Mouse (Mus musculus): ENCODE measurements around the gene Wdfy1. TPM values are rescaled to one million over a fixed set of nuclear protein-coding genes. Genes with fewer than 3 reads are reported as not detected.
A peak's percentile ranks its signal among the peaks of the same experiment; 100 is the strongest.

Gene Wdfy1
- total and polyA plus RNA-seq, 2 experiments from 2014 or later, result 73.6 to 77.7 TPM

GRCm38 (mm10) chr1:79671196-79671542 is 104.8 kb downstream of the Wdfy1 start:
- Histone ChIP-seq H3K9me3 (ENCODE audit: low read length) (no peaks in the 10 kb centered on the region), H3K27ac (no peak overlapping the region), H3K4me2 (ENCODE audit: low read depth, low read length) (peak overlapping the region; percentile 88), H3K9ac (replicated peaks; ENCODE audit: low read length) (peak overlapping the region; percentile 31; the same call in 1 of the 2 replicates), H3K4me3 (ENCODE audit: low read length) (peak overlapping the region; percentile 60), H3K27me3 (ENCODE audit: insufficient read depth, low read length) (no peaks in the 10 kb centered on the region), H3K4me1 (ENCODE audit: insufficient read depth, low read length) (no peaks in the 10 kb centered on the region), H3K36me3 (ENCODE audit: insufficient read depth, low read length) (no peaks in the 10 kb centered on the region)
- 2% methylated on average over 11 of the region's 11 CpGs for WGBS
- DNase-seq (ENCODE audit: low spot score), result no peak
- ATAC-seq, result no peak
- no peak for TF ChIP-seq CTCF (IDR thresholded peaks at IDR 0.05; ENCODE audit: low read depth)

GRCm38 (mm10) chr1:79669419-79669974 is 106.4 kb downstream of the Wdfy1 start:
- no peak for ATAC-seq
- Histone ChIP-seq H3K36me3 (ENCODE audit: insufficient read depth, low read length) (no peaks in the 10 kb centered on the region), H3K27me3 (ENCODE audit: insufficient read depth, low read length) (no peaks in the 10 kb centered on the region), H3K4me3 (ENCODE audit: low read length) (no peak overlapping the region), H3K4me1 (ENCODE audit: insufficient read depth, low read length) (no peaks in the 10 kb centered on the region), H3K27ac (no peak overlapping the region), H3K9ac (replicated peaks; ENCODE audit: low read length) (no peak overlapping the region), H3K4me2 (ENCODE audit: low read depth, low read length) (no peak overlapping the region), H3K9me3 (ENCODE audit: low read length) (no peaks in the 10 kb centered on the region)
- no peak for TF ChIP-seq CTCF (IDR thresholded peaks at IDR 0.05; ENCODE audit: low read depth)
- DNase-seq (ENCODE audit: low spot score), result no peak
- WGBS, result 79% methylated on average over 9 of the region's 9 CpGs

DNA sequence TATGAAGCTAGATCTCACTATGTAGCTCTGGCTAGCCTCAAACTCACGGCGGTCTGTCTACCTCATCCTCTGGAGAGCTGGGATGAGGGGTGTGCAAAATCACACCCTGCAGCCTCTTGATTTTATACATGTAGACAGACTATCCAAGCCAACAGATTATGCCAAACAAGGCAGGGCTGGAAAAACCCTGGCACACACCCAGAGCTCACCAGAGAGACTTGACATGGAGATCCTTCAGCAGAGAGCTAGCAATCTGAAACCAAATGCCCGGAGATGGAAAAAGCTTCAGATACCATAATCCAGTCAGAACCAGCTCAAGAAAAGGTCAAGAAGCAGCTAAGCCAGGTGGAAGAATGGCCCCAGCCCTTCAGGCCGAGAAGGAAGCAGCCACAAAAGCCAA is 111.0 kb downstream of the Wdfy1 start:
- ATAC-seq, result no peak
- no peak overlapping the region for H3K27ac ChIP-seq

GRCm38 (mm10) chr1:79659598-79659997 is 116.3 kb downstream of the Wdfy1 start:
- Histone ChIP-seq H3K4me1 (ENCODE audit: insufficient read depth, low read length) (no peaks in the 10 kb centered on the region), H3K9ac (replicated peaks; ENCODE audit: low read length) (no peak overlapping the region), H3K27ac (no peak overlapping the region), H3K9me3 (ENCODE audit: low read length) (no peaks in the 10 kb centered on the region), H3K4me2 (ENCODE audit: low read depth, low read length) (no peak overlapping the region), H3K27me3 (ENCODE audit: insufficient read depth, low read length) (no peaks in the 10 kb centered on the region), H3K36me3 (ENCODE audit: insufficient read depth, low read length) (no peaks in the 10 kb centered on the region), H3K4me3 (ENCODE audit: low read length) (no peak overlapping the region)
- TF ChIP-seq CTCF (IDR thresholded peaks at IDR 0.05; ENCODE audit: low read depth), result no peak
- DNase-seq (ENCODE audit: low spot score) (no peak), ATAC-seq (no peak)
- WGBS, result 88% methylated on average over 7 of the region's 7 CpGs

More for the DNA sequence above, 111.0 kb downstream of the Wdfy1 start:
- 79% methylated on average over 4 of the region's 4 CpGs for WGBS
- peak; percentile 17 for DNase-seq (ENCODE audit: low spot score)
- no peaks in the 10 kb centered on the region for H3K9me3 ChIP-seq (ENCODE audit: low read length)
- no peak overlapping the region for H3K9ac ChIP-seq (replicated peaks; ENCODE audit: low read length)
- H3K27me3 ChIP-seq (ENCODE audit: insufficient read depth, low read length), result no peaks in the 10 kb centered on the region
- H3K4me3 ChIP-seq (ENCODE audit: low read length), result no peak overlapping the region
- no peak for TF ChIP-seq CTCF (IDR thresholded peaks at IDR 0.05; ENCODE audit: low read depth)
- H3K4me1 ChIP-seq (ENCODE audit: insufficient read depth, low read length), result no peaks in the 10 kb centered on the region
- H3K36me3 ChIP-seq (ENCODE audit: insufficient read depth, low read length), result no peaks in the 10 kb centered on the region
- H3K4me2 ChIP-seq (ENCODE audit: low read depth, low read length), result no peak overlapping the region

DNA sequence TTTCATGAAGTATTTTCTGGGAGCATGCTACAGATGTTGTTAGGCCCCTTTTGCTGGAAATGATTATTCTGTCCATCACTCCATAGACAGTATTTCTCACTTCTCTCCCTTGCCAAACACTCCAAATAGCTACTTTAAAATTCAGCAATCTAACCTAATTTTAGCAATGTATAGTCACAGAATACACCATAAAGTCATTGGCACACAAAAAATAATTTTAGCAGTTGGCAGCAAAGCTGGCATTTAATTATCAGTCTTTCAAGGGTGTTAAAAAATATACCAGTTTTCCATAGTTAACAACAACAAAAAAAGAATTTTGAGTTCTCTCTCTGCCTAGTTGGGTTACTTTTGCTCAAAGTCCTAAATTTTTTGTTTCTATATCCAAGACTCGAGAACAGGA is 118.5 kb downstream of the Wdfy1 start:
- ATAC-seq (no peak), DNase-seq (ENCODE audit: low spot score) (no peak)
- H3K4me3 ChIP-seq (ENCODE audit: low read length), result no peak overlapping the region
- H3K4me2 ChIP-seq (ENCODE audit: low read depth, low read length), result no peak overlapping the region
- WGBS, result 57% methylated on average over 1 of the region's 1 CpGs
- no peaks in the 10 kb centered on the region for H3K9me3 ChIP-seq (ENCODE audit: low read length)
- no peaks in the 10 kb centered on the region for H3K27me3 ChIP-seq (ENCODE audit: insufficient read depth, low read length)
- H3K36me3 ChIP-seq (ENCODE audit: insufficient read depth, low read length), result no peaks in the 10 kb centered on the region
- no peak for TF ChIP-seq CTCF (IDR thresholded peaks at IDR 0.05; ENCODE audit: low read depth)
- H3K27ac ChIP-seq, result no peak overlapping the region
- H3K9ac ChIP-seq (replicated peaks; ENCODE audit: low read length), result no peak overlapping the region
- no peaks in the 10 kb centered on the region for H3K4me1 ChIP-seq (ENCODE audit: insufficient read depth, low read length)

DNA sequence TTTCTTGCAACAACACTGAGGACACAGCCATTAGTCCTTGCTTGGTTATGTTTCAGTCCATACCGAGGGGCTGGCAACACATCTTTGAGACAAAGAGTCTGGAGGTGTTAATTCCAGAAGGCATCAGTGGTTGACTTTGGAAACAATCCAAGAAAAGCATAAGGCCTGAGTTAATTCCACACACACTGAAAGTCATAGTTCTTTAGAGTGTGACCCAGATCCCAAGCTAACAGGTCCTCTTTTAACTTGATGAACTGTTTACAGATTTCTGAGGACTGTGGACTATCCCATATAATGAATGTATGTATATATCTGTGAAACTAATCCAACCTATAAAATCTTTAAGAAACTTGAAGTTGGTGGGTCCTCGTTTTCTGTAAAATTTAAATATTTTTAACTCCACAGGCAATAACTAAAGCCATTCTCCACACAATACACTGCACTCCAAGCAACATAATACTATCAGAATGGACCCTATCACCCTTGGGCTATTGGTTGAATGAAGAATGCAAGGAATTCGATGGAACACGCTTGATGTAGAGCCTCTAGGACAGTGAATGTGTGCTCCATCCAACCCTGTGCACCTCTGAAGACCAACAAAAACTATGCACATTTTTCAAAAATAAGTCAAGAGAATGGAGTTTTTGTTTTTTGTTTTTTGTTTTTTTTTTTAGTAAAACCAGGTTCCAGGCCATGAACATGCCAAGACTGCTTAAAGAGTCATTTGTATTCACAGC is 120.0 kb downstream of the Wdfy1 start:
- Histone ChIP-seq H3K9me3 (ENCODE audit: low read length) (no peaks in the 10 kb centered on the region), H3K4me3 (ENCODE audit: low read length) (no peak overlapping the region), H3K4me2 (ENCODE audit: low read depth, low read length) (no peak overlapping the region), H3K27me3 (ENCODE audit: insufficient read depth, low read length) (no peaks in the 10 kb centered on the region), H3K27ac (no peak overlapping the region), H3K9ac (replicated peaks; ENCODE audit: low read length) (no peak overlapping the region), H3K4me1 (ENCODE audit: insufficient read depth, low read length) (no peaks in the 10 kb centered on the region), H3K36me3 (ENCODE audit: insufficient read depth, low read length) (no peaks in the 10 kb centered on the region)
- DNase-seq (ENCODE audit: low spot score) (peak; percentile 14), ATAC-seq (no peak)
- TF ChIP-seq CTCF (IDR thresholded peaks at IDR 0.05; ENCODE audit: low read depth), result no peak
- WGBS, result 80% methylated on average over 4 of the region's 4 CpGs

DNA sequence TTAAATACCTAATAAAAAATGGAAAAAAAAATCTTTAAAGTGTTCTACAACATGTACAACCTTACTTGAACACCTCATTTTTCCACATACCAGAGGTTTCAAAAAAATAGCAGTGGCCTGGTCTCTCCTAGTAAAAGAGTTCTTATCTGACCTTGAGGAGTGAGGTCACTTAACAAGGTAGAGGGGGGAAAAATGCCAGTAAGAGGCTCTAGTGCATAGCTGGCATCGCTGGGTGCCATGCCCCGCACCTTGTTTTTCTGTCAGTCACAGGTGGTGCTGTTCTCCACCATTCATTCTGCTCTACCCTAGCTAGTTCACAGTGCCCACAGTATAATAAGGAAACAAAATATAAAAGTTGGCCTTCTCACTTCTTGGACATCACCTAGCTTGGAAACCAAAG is 121.0 kb downstream of the Wdfy1 start:
- Histone ChIP-seq H3K36me3 (ENCODE audit: insufficient read depth, low read length) (no peaks in the 10 kb centered on the region), H3K27ac (no peak overlapping the region), H3K4me1 (ENCODE audit: insufficient read depth, low read length) (no peaks in the 10 kb centered on the region), H3K27me3 (ENCODE audit: insufficient read depth, low read length) (no peaks in the 10 kb centered on the region), H3K9ac (replicated peaks; ENCODE audit: low read length) (no peak overlapping the region), H3K9me3 (ENCODE audit: low read length) (no peaks in the 10 kb centered on the region), H3K4me2 (ENCODE audit: low read depth, low read length) (no peak overlapping the region), H3K4me3 (ENCODE audit: low read length) (no peak overlapping the region)
- WGBS, result 93% methylated on average over 2 of the region's 2 CpGs
- ATAC-seq, result no peak
- no peak for TF ChIP-seq CTCF (IDR thresholded peaks at IDR 0.05; ENCODE audit: low read depth)
- DNase-seq (ENCODE audit: low spot score), result no peak

Other genes with a start within 250 kb of the Wdfy1 start
- gene Ap1s3, start 104.2 kb downstream of the Wdfy1 start, total RNA-seq (2014; rRNA removed), result 1.1 and 2.0 TPM in 2 replicates
- 0.15 and 0.16 TPM in 2 replicates for gene Ap1s3, start 104.2 kb downstream of the Wdfy1 start, polyA plus RNA-seq (2015; fragmentation: Nextera tagmentation; extraction: Ambion mirVana)
- 27.0 and 29.5 TPM in 2 replicates for gene Mrpl44, start 125 bp downstream of the Wdfy1 start, total RNA-seq (2014; rRNA removed)
- gene Mrpl44, start 125 bp downstream of the Wdfy1 start, polyA plus RNA-seq (2015; fragmentation: Nextera tagmentation; extraction: Ambion mirVana), result 35.3 and 37.2 TPM in 2 replicates
- 234 and 251 TPM in 2 replicates for gene Serpine2, start 85.0 kb upstream of the Wdfy1 start, total RNA-seq (2014; rRNA removed)
- gene Serpine2, start 85.0 kb upstream of the Wdfy1 start, polyA plus RNA-seq (2015; fragmentation: Nextera tagmentation; extraction: Ambion mirVana), result 505 and 540 TPM in 2 replicates

Measured in hindbrain, postnatal 0 days (tissue).